Mouse (Mus musculus) heart, adult 2 months (tissue): ENCODE measurements at regions not wholly inside any gene's neighbourhood (a gene's known extent, or its start where the extent isn't known, plus 50 kb on each side); places are given as distances from the start of the nearest gene placed in this dataset.

ENCODE experiments used
- CTCF ChIP-seq: fragments of 200-600 bp; IDR thresholded peaks from 2 replicates; pipeline ENCODE4 v1.8.1; 2022; ENCODE audit warnings: antibody characterized with exemption, mild to moderate bottlenecking, moderate library complexity
- POLR2A ChIP-seq: fragments of 200-500 bp; IDR thresholded peaks from 2 replicates; pipeline ENCODE4 v1.6.1; 2011; ENCODE audit warnings: mild to moderate bottlenecking, low read depth, low read length, control low read depth; ENCODE audit not compliant: insufficient read depth

DNA sequence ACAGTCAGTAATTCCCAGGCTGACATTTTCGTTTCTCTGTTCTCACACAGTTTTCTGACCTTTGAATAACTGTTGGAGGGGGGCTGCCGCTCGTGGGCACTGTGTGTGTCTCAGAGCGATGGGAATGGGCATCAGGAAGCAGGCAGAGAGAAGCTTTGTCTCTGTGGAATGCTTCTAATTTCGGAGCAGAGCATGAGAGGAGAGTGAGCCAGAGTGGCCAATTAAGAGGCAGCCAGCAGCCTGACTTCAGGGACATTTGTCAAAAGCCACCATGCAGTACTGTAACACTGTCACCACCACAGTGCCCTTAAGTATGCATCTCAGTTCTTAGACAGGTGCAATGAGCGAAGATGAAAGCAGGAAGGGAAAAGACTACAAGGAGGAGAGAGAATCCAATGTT, 592.1 kb downstream of the Dcdc2c start:
- TF ChIP-seq POLR2A, result no peak
- no peak for TF ChIP-seq CTCF
